Mouse (Mus musculus): ENCODE measurements at regions not wholly inside any gene's neighbourhood (a gene's known extent, or its start where the extent isn't known, plus 50 kb on each side); places are given as distances from the start of the nearest gene placed in this dataset.
A peak's percentile ranks its signal among the peaks of the same experiment; 100 is the strongest.
"Not testable (repeated sequence)": the region's sequence is repeated elsewhere in the genome, so short reads cannot be mapped to it uniquely, and the experiment has no call there.

- not testable (repeated sequence) for DNase-seq (ENCODE audit: low read depth, low spot score)
These were observed 419.0 kb upstream of the Tacstd2 start for GRCm38 (mm10) chr6:67954570-67954969.

- not testable (repeated sequence) for DNase-seq (ENCODE audit: low read depth, low spot score)
These were observed 395.9 kb upstream of the Tacstd2 start for GRCm38 (mm10) chr6:67931499-67931898.

- peak; percentile 29 for DNase-seq (ENCODE audit: low read depth, low spot score)
These were observed 386.9 kb upstream of the Tacstd2 start for GRCm38 (mm10) chr6:67922537-67922936.

GRCm38 (mm10) chr6:67913903-67914302 is 378.3 kb upstream of the Tacstd2 start:
- DNase-seq (ENCODE audit: low read depth, low spot score): peak; percentile 19

GRCm38 (mm10) chr6:67913309-67913708 is 377.7 kb upstream of the Tacstd2 start:
- DNase-seq (ENCODE audit: low read depth, low spot score): no peak

- no peak for DNase-seq (ENCODE audit: low read depth, low spot score)
These were observed 360.9 kb upstream of the Tacstd2 start for GRCm38 (mm10) chr6:67896495-67896894.

GRCm38 (mm10) chr6:67895858-67896257 is 360.3 kb upstream of the Tacstd2 start:
- DNase-seq (ENCODE audit: low read depth, low spot score): no peak

- no peak for DNase-seq (ENCODE audit: low read depth, low spot score)
These were observed 352.0 kb upstream of the Tacstd2 start for GRCm38 (mm10) chr6:67887586-67887985.

GRCm38 (mm10) chr6:67884893-67885292 is 349.3 kb upstream of the Tacstd2 start:
- no peak for DNase-seq (ENCODE audit: low read depth, low spot score)

GRCm38 (mm10) chr6:67881476-67881875 is 345.9 kb upstream of the Tacstd2 start:
- not testable (repeated sequence) for DNase-seq (ENCODE audit: low read depth, low spot score)

- not testable (repeated sequence) for DNase-seq (ENCODE audit: low read depth, low spot score)
These were observed 322.3 kb upstream of the Tacstd2 start for GRCm38 (mm10) chr6:67857945-67858344.

GRCm38 (mm10) chr6:67839486-67839885 is 303.9 kb upstream of the Tacstd2 start:
- DNase-seq (ENCODE audit: low read depth, low spot score): not testable (repeated sequence)

- not testable (repeated sequence) for DNase-seq (ENCODE audit: low read depth, low spot score)
These were observed 276.9 kb upstream of the Tacstd2 start for GRCm38 (mm10) chr6:67812478-67812877.

- no peak for DNase-seq (ENCODE audit: low read depth, low spot score)
These were observed 255.8 kb upstream of the Tacstd2 start for GRCm38 (mm10) chr6:67791393-67791792.

GRCm38 (mm10) chr6:67790742-67791141 is 255.1 kb upstream of the Tacstd2 start:
- no peak for DNase-seq (ENCODE audit: low read depth, low spot score)

GRCm38 (mm10) chr6:67787091-67787765 is 251.6 kb upstream of the Tacstd2 start:
- no peak for DNase-seq (ENCODE audit: low read depth, low spot score)

- DNase-seq (ENCODE audit: low read depth, low spot score): no peak
These were observed 243.3 kb upstream of the Tacstd2 start for GRCm38 (mm10) chr6:67778883-67779282.

GRCm38 (mm10) chr6:67754102-67754501 is 218.5 kb upstream of the Tacstd2 start:
- not testable (repeated sequence) for DNase-seq (ENCODE audit: low read depth, low spot score)

- DNase-seq (ENCODE audit: low read depth, low spot score): no peak
These were observed 190.0 kb upstream of the Tacstd2 start for GRCm38 (mm10) chr6:67725611-67726010.

GRCm38 (mm10) chr6:67698952-67699351 is 163.4 kb upstream of the Tacstd2 start:
- DNase-seq (ENCODE audit: low read depth, low spot score): not testable (repeated sequence)

GRCm38 (mm10) chr6:67690997-67691396 is 155.4 kb upstream of the Tacstd2 start:
- not testable (repeated sequence) for DNase-seq (ENCODE audit: low read depth, low spot score)

GRCm38 (mm10) chr6:67683105-67683504 is 147.5 kb upstream of the Tacstd2 start:
- DNase-seq (ENCODE audit: low read depth, low spot score): not testable (repeated sequence)

GRCm38 (mm10) chr6:67681641-67682040 is 146.0 kb upstream of the Tacstd2 start:
- not testable (repeated sequence) for DNase-seq (ENCODE audit: low read depth, low spot score)

- not testable (repeated sequence) for DNase-seq (ENCODE audit: low read depth, low spot score)
These were observed 143.5 kb upstream of the Tacstd2 start for GRCm38 (mm10) chr6:67679106-67679505.

Data from telencephalon, adult 2 months (tissue).